Mouse (Mus musculus) lung, postnatal 0 days (tissue): Measurements from ENCODE around the gene Npm3.

Experiments
- CTCF ChIP-seq: IDR thresholded peaks from 2 replicates; pipeline ENCODE4 v1.5.1; 2016; ENCODE audit warnings: antibody characterized with exemption, mild to moderate bottlenecking
- EP300 ChIP-seq: IDR thresholded peaks from 2 replicates; pipeline ENCODE4 v1.6.1; 2016; ENCODE audit warnings: antibody characterized with exemption, mild to moderate bottlenecking, control low read depth

DNA sequence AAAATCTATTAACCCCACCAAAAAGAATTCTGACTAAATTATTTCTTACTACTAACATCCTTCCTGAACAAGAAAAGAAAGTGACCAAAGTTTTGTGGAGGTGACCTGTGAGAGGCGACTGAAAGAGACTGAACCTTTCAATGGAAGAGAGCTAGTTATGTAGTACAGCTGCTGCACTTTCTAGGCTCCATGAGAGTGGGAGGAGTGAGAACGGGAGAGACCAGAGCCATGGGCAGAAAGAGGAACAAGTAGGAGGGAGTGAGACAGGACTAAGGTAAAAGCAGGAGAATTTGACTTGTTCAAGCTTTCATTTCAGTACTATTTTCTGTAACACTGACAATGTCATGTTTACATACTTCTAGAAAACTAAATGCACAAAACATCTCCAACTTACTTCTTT, 26.1 kb upstream of the Npm3 start:
- no peak for TF ChIP-seq EP300
- TF ChIP-seq CTCF: no peak
